Mouse (Mus musculus): Measurements from ENCODE around the gene Agap1. TPM values are rescaled to one million over a fixed set of nuclear protein-coding genes. Genes with fewer than 3 reads are reported as not detected.

The Agap1 gene
- polyA plus RNA-seq, 1 experiment from 2014 or later, result 23.1 TPM

DNA sequence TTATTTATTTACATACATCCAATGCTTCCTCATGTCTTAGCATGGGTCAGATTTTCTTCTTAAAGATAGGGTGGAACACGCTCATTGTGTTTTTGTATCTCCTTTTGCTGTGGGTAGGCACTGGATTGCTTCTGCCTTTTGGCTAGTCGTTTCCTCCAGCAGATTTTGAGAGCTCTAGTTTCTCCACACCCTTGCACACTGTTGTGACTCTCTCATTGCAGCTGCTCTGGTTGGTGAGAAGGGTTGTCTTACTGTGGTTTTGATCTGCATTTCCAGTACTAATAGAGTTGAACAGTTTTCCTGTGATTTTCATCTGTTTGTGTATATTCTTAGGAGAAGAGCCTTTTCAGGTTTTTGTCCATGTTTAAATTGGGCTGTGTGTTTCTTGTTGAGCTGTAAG lies 54.6 kb downstream of the Agap1 start:
- no peak for ATAC-seq (ENCODE audit: insufficient number of reproducible peaks, insufficient read depth, low FRiP score, low TSS enrichment, low read depth)
- no peak overlapping the region for H3K9ac ChIP-seq (replicated peaks)
- H3K27me3 ChIP-seq, result no peaks in the 10 kb centered on the region
- peaks cover 45% of the 10 kb centered on the region for H3K4me1 ChIP-seq (replicated peaks)
- 57% methylated on average over 2 of the region's 2 CpGs for WGBS
- no peaks in the 10 kb centered on the region; the same call in 1 of the 2 replicates for H3K9me3 ChIP-seq
- no peak overlapping the region for H3K4me2 ChIP-seq
- H3K27ac ChIP-seq, result no peak overlapping the region
- H3K36me3 ChIP-seq, result no peaks in the 10 kb centered on the region
- no peak overlapping the region for H3K4me3 ChIP-seq (replicated peaks)

DNA sequence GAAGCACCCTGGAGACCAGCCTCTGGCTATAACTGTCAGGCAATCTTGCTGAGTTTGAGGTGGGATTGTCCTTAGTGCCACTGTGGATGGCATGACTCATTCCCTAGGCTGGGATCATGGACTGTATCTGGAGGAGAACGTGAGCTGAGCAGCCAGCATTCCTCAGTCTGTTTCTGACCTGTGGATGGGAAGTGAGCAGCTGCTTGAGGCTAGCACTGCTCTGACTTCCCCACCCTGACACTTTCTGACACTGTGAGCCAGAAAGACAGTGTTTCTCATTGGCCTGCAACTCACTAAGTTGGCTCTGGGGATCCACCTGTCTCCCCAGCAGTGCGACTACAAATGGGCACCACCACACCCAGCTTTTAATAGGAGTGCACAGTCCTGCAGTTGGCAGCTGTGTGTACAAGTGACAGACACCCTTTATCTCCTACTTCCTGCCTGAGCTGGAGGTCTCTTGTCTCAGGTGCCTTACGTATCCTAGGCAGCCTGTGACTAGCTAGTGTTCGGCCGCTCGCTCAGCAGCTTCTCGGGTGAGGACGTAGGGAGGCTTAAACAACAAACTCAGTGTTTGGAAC lies 55.2 kb downstream of the Agap1 start:
- Histone ChIP-seq H3K4me3 (replicated peaks) (no peak overlapping the region), H3K9me3 (no peaks in the 10 kb centered on the region), H3K4me1 (replicated peaks) (peaks cover 46% of the 10 kb centered on the region), H3K4me2 (no peak overlapping the region), H3K27me3 (no peaks in the 10 kb centered on the region), H3K27ac (no peak overlapping the region), H3K36me3 (no peaks in the 10 kb centered on the region), H3K9ac (replicated peaks) (no peak overlapping the region)
- WGBS, result 26% methylated on average over 8 of the region's 8 CpGs
- no peak for ATAC-seq (ENCODE audit: insufficient number of reproducible peaks, insufficient read depth, low FRiP score, low TSS enrichment, low read depth)

DNA sequence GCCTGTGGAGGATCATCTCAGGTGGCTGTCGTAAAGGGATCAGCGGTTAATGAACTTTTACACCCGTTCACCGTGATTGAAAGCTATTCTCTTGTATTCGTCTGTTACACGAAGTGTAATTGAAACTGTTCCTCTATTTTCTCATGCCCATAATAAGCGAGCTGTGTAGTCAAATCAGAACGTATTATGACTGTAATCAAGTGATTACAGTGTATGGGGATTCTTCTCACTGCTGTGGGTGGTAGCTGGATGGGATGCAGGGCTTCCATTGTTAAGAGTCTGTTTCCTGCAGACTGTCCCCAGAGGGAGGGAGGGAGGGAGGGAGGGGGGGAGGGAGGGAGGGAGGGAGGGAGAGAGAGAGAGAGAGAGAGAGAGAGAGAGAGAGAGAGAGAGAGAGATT lies 56.1 kb downstream of the Agap1 start:
- Histone ChIP-seq H3K4me3 (replicated peaks) (no peak overlapping the region), H3K27me3 (no peaks in the 10 kb centered on the region), H3K9ac (replicated peaks) (no peak overlapping the region), H3K4me2 (no peak overlapping the region), H3K4me1 (replicated peaks) (peaks cover 50% of the 10 kb centered on the region), H3K9me3 (no peaks in the 10 kb centered on the region), H3K27ac (no peak overlapping the region), H3K36me3 (no peaks in the 10 kb centered on the region)
- WGBS, result 33% methylated on average over 8 of the region's 8 CpGs
- ATAC-seq (ENCODE audit: insufficient number of reproducible peaks, insufficient read depth, low FRiP score, low TSS enrichment, low read depth), result no peak

DNA sequence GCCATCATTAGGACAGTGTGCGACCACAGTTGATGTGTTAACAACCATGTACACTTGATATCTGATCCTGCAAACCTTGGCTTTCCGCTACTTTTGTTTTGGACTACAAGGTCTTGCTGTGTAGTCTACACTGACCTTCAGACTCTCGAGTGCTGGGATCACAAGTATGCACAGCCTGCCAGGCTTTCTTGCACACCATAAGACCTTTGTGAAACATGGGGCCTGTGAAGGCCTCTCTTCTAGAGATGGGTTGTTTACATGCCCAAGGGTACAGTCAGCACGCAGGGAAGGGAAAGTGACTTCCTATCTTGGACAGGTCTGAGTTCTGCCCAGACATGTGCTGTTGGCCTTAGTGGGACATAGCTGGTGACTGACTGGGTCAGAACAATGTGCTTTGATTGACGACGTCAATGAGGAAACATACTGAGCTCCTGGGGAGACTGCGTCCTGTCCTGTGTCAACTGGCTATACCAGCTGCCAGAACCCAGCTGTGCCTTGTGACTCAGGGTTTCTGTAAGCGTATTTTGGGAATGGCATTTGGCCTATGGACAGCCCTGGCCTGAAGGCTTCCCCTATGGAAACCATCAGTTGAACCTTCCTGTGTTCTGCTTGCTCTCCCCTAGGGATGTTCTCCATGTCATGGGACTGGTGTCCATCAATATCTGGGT lies 59.1 kb downstream of the Agap1 start:
- H3K27ac ChIP-seq, result 0 out of 2 replicates have a peak overlapping the region, but pooled peaks have one; percentile 29
- H3K36me3 ChIP-seq, result no peaks in the 10 kb centered on the region
- H3K9me3 ChIP-seq, result no peaks in the 10 kb centered on the region
- H3K4me3 ChIP-seq (replicated peaks), result no peak overlapping the region
- no peak overlapping the region for H3K9ac ChIP-seq (replicated peaks)
- H3K4me1 ChIP-seq (replicated peaks), result peaks cover 73% of the 10 kb centered on the region
- ATAC-seq (ENCODE audit: insufficient number of reproducible peaks, insufficient read depth, low FRiP score, low TSS enrichment, low read depth), result peak; percentile 26; the same call in 1 of the 2 replicates
- no peaks in the 10 kb centered on the region for H3K27me3 ChIP-seq
- H3K4me2 ChIP-seq, result no peak overlapping the region
- 80% methylated on average over 8 of the region's 8 CpGs for WGBS

DNA sequence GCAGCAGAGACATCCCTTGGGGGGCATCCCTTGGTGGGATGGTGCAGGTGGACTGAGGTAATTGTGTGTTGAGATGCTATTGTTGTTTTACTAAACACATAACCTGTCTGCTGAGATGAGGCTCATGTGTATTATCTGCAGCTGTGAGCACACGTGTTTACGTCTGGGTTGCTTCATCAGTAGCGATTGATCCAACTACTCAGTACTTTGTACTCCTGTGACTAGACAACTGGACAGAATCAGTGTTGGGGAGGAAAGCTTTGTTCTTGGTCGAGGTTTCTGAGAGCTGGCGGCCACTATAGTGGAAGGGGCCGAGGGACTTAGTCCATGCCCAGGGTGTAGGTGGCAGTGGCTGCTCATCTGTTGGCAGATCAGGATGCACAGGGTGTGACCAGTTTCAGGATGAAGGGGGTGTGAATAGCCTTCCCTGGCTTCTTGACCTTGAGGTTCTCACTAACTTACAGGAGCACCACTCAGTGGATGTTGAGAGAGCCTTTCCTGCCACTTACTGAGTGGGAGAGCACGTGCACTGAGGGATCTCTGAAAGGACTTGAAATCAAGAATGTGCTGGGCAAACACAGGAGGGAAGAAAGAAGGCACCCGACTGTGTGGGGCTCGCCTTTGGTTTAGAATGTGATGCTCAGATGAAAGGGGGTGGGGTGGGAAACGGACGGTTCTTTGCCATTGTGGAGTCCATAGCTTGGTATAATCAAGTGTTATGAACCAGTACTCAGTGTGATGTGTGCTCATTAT lies 61.4 kb downstream of the Agap1 start:
- Histone ChIP-seq H3K4me2 (no peak overlapping the region), H3K27ac (no peak overlapping the region), H3K4me3 (replicated peaks) (no peak overlapping the region), H3K36me3 (no peaks in the 10 kb centered on the region), H3K9ac (replicated peaks) (no peak overlapping the region), H3K4me1 (replicated peaks) (peaks cover 70% of the 10 kb centered on the region), H3K9me3 (no peaks in the 10 kb centered on the region), H3K27me3 (no peaks in the 10 kb centered on the region)
- no peak for ATAC-seq (ENCODE audit: insufficient number of reproducible peaks, insufficient read depth, low FRiP score, low TSS enrichment, low read depth)
- WGBS, result 81% methylated on average over 11 of the region's 11 CpGs

DNA sequence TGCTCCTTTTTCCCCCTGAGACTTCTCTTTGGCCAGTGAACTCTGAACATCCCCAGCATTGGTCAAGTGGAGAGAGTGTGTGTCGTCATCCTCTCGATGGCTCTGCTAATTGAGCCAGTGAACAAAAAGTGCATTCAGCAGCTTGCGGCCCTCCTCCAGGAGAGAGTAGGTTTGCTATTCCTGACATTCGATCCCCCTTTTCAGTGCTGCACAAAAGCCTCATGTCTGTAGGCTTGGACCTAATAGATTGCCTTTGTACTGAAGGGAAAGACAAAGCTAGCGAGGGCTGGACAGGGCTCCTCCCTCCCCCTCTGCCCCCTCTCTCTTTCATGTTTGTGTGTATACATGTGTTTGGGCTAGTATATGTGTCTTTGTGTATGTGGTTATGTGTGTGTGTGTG lies 63.2 kb downstream of the Agap1 start:
- Histone ChIP-seq H3K27me3 (no peaks in the 10 kb centered on the region), H3K4me2 (no peak overlapping the region), H3K4me1 (replicated peaks) (peaks cover 59% of the 10 kb centered on the region), H3K36me3 (no peaks in the 10 kb centered on the region), H3K4me3 (replicated peaks) (no peak overlapping the region), H3K9me3 (no peaks in the 10 kb centered on the region), H3K9ac (replicated peaks) (no peak overlapping the region), H3K27ac (peak overlapping the region; percentile 64)
- WGBS, result 29% methylated on average over 5 of the region's 5 CpGs
- 0 out of 2 replicates have a peak, but pooled peaks have one; percentile 11 for ATAC-seq (ENCODE audit: insufficient number of reproducible peaks, insufficient read depth, low FRiP score, low TSS enrichment, low read depth)

DNA sequence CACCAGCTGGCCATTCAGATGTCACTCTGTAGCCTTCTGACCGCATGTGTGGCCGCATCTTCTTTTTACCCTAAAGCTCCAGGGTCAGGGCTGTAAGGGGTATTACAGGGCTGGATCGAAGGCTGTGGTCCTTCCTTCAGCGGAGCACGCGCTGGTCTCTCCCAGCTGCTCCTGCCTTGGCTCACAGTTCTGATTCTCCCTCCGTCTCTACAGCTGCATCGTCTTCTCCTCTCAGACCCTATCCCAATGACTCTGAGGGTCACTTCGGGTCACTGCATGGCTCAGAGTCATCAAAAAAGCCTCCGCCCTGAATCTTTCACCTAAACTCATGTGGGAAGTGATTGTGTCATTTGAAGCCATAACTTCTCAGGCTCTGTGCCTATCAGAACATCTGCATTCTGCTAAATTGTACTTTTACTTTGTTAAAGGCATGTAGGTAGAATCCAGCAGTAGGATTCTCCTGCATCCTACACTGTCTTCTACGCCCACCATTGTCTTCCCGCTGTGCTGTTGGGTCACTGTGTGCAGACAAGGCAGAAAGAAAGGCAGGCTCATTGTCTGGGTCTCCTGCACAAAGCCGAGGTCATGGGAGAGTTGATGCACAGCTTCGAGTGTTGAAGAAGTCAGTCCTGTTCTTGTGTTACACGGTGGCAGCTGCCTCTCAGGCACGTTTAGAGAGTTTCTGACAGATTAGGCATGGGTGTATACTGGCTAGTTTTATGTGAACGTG lies 65.5 kb downstream of the Agap1 start:
- no peak overlapping the region for H3K4me2 ChIP-seq
- no peaks in the 10 kb centered on the region for H3K36me3 ChIP-seq
- no peak overlapping the region for H3K4me3 ChIP-seq (replicated peaks)
- 76% methylated on average over 17 of the region's 17 CpGs for WGBS
- peaks cover 57% of the 10 kb centered on the region for H3K4me1 ChIP-seq (replicated peaks)
- no peaks in the 10 kb centered on the region for H3K27me3 ChIP-seq
- H3K9ac ChIP-seq (replicated peaks), result no peak overlapping the region
- no peak for ATAC-seq (ENCODE audit: insufficient number of reproducible peaks, insufficient read depth, low FRiP score, low TSS enrichment, low read depth)
- no peak overlapping the region for H3K27ac ChIP-seq
- no peaks in the 10 kb centered on the region for H3K9me3 ChIP-seq

DNA sequence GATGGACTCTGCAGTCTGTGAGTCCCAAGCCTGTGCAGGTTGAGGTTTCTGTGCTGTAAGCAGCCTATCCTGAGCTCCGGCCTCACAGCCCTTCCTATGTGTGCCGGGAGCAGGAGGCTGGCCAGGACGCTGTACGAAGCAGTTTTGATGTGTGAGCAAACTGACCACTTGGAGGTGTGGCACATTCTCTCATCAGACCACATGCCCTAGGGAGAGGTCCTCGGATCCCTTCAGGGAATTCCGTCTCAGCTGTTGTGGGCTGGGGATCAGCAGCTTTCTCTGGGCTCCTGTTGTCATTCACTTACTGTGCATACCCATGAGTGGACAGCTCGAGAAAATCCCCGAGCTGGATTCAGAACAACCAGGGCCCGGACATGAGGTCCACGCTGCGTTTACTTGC lies 66.8 kb downstream of the Agap1 start:
- Histone ChIP-seq H3K27me3 (no peaks in the 10 kb centered on the region), H3K9ac (replicated peaks) (no peak overlapping the region), H3K27ac (no peak overlapping the region), H3K36me3 (no peaks in the 10 kb centered on the region), H3K4me1 (replicated peaks) (peaks cover 61% of the 10 kb centered on the region), H3K4me2 (no peak overlapping the region), H3K9me3 (no peaks in the 10 kb centered on the region), H3K4me3 (replicated peaks) (no peak overlapping the region)
- WGBS, result 83% methylated on average over 11 of the region's 11 CpGs
- no peak for ATAC-seq (ENCODE audit: insufficient number of reproducible peaks, insufficient read depth, low FRiP score, low TSS enrichment, low read depth)

DNA sequence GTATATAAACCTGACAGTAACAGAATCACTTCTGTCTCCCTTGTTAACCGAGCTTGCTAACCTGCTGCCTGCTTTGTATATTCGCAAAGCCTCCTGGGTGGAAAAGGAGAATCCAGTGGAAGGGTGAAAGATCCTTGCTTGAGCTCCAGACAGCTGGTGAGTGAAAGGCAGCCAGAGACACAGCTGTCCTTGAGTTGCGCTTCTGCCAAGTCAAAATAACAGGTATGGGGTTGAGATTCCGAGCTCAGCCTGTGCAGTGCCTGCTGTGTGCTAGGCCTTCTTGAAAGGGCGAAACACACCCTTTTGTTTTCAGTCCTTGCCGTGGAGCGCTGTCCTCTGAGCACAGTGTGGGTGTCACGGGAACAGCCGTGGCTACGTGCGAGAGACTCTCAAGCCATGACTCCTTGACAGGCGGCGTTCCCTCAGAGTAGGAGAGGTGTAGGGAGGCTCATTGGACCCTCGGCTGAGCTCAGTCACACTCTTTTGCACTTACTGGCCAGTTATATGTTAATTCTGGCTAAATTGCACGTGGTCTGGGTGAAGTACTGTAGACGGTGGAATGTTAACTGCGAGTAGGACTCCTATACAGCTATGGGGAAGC lies 67.4 kb downstream of the Agap1 start:
- H3K36me3 ChIP-seq, result no peaks in the 10 kb centered on the region
- H3K27ac ChIP-seq, result no peak overlapping the region
- no peaks in the 10 kb centered on the region for H3K9me3 ChIP-seq
- no peak overlapping the region for H3K9ac ChIP-seq (replicated peaks)
- 82% methylated on average over 17 of the region's 17 CpGs for WGBS
- no peak overlapping the region for H3K4me2 ChIP-seq
- H3K27me3 ChIP-seq, result no peaks in the 10 kb centered on the region
- no peak overlapping the region for H3K4me3 ChIP-seq (replicated peaks)
- peaks cover 55% of the 10 kb centered on the region for H3K4me1 ChIP-seq (replicated peaks)
- ATAC-seq (ENCODE audit: insufficient number of reproducible peaks, insufficient read depth, low FRiP score, low TSS enrichment, low read depth), result no peak

DNA sequence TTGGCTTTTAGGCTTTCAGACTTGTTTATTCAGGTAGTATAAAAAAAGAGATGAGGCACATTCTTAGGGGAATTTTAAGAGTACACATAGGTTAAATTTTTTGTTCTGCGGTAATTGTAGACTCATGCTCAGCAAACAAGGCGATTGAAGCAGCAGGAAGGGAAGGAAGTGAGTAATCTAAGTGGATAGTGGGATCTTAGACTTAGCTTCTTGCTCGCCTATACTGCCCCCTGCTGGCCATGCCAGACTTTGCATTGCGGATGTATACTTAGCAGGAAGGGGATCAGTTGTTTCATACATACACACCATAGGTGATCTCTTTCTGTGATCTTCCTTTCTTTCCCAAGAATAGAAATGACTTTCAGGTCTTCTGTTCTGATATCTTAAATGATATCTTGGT lies 69.8 kb downstream of the Agap1 start:
- Histone ChIP-seq H3K4me2 (no peak overlapping the region), H3K36me3 (no peaks in the 10 kb centered on the region), H3K9ac (replicated peaks) (no peak overlapping the region), H3K27me3 (no peaks in the 10 kb centered on the region), H3K27ac (no peak overlapping the region), H3K4me3 (replicated peaks) (no peak overlapping the region), H3K9me3 (no peaks in the 10 kb centered on the region), H3K4me1 (replicated peaks) (peaks cover 37% of the 10 kb centered on the region)
- no peak for ATAC-seq (ENCODE audit: insufficient number of reproducible peaks, insufficient read depth, low FRiP score, low TSS enrichment, low read depth)
- WGBS, result 6% methylated on average over 4 of the region's 4 CpGs

DNA sequence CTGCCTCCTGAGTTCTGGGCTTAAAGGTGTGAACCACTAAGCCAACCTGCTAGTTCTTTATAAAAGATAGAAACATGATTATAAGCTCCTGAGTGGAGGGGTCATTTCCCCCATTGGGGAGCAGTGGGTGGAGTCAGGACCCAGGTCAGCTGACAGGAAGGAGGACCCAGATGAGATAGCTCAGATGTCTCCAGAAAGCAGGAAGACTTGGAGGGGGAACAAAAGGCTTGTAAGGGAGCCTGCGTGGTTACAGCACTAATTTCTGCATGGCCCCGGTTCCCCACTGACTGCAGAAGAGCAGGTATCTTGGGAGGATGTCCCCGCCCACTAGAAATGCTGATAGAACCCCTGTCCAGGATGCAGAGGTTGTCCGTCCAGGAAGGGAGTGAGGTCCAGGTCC lies 70.4 kb downstream of the Agap1 start:
- Histone ChIP-seq H3K9ac (replicated peaks) (no peak overlapping the region), H3K27me3 (no peaks in the 10 kb centered on the region), H3K4me3 (replicated peaks) (no peak overlapping the region), H3K4me1 (replicated peaks) (peaks cover 36% of the 10 kb centered on the region), H3K9me3 (no peaks in the 10 kb centered on the region), H3K4me2 (no peak overlapping the region), H3K36me3 (no peaks in the 10 kb centered on the region), H3K27ac (no peak overlapping the region)
- no peak for ATAC-seq (ENCODE audit: insufficient number of reproducible peaks, insufficient read depth, low FRiP score, low TSS enrichment, low read depth)
- WGBS, result 78% methylated on average over 4 of the region's 4 CpGs
